Mouse (Mus musculus) liver, adult 2 months (tissue): ENCODE results near the gene Ercc6l.

Experiments used
- CTCF ChIP-seq: fragments of 200-500 bp; IDR thresholded peaks from 2 replicates; pipeline ENCODE4 v1.5.1; 2011; ENCODE audit warnings: low read depth, low read length, control low read depth
- POLR2A ChIP-seq: fragments of 200-500 bp; IDR thresholded peaks from 2 replicates; pipeline ENCODE4 v1.6.1; 2011; ENCODE audit warnings: low read length, control low read depth; ENCODE audit not compliant: insufficient read depth; ENCODE audit errors: extremely low read depth

DNA sequence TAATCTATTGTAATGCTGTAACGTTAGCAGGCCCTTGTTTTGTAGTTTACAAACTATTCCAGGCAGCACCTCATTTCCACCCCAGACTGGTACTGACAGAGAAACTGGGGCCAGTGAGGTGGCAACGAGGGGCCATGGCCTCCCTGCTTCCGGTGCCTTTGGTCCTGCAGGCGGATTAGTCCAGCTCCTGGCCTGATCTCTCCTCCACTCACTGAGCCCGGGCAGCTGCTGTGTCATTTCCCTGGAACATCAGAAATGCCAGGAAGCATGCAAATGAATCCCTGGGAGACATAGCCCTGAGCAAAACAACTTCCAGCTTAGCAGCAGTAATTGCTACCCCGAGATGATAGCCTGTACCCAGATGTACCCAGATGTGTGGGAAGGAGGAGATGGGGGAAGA is 10.1 kb upstream of the Ercc6l start:
- no peak for TF ChIP-seq CTCF
- TF ChIP-seq POLR2A: no peak
